Mouse (Mus musculus) Patski (cell line): ENCODE measurements around the gene Fam193b. TPM values are rescaled to one million over a fixed set of nuclear protein-coding genes. Genes with fewer than 3 reads are reported as not detected.

Source experiments
- ATAC-seq: fragments of 100-300 bp; one replicate; pipeline ENCODE4 v1.8.0; 2021
- CTCF ChIA-PET: fragments of 350-600 bp; sonication (Branson Sonifier 250); formaldehyde crosslinking; loops from one replicate; lab custom pipeline; 2022; ENCODE audit warnings: inconsistent platforms; lab: Charles Lee
- POLR2A ChIA-PET: fragments of 350-600 bp; sonication (Branson Sonifier 250); formaldehyde crosslinking; loops from one replicate; lab custom pipeline; 2022; ENCODE audit warnings: antibody characterized with exemption, inconsistent platforms; lab: Charles Lee
- DNase-seq: peaks from one replicate; pipeline ENCODE4 v3.0.0-alpha.2; 2011; ENCODE audit warnings: low read depth, low spot score
- H3K27me3 ChIP-seq: fragments of 371-371 bp; one replicate; pipeline ENCODE4 v1.5.1; 2021
- CTCF ChIP-seq: fragments of 100-300 bp; IDR thresholded peaks from one replicate; pipeline ENCODE4 v1.5.1; 2021
- in situ Hi-C: fragments of 300-500 bp; cut with MboI; formaldehyde crosslinking; loops from 3 replicates; pipeline ENCODE4 v1.11.1; 2018; ENCODE audit warnings: low pct_unique_long_range_greater_than_20kb, mixed read lengths
- polyA plus RNA-seq: library from polyadenylated mRNA; unstranded; gene quantifications from one replicate; pipeline ENCODE4 v1.2.3, GENCODE M21; 2021

Fam193b gene
- polyA plus RNA-seq, 1 experiment from 2014 or later: 66.5 TPM

DNA sequence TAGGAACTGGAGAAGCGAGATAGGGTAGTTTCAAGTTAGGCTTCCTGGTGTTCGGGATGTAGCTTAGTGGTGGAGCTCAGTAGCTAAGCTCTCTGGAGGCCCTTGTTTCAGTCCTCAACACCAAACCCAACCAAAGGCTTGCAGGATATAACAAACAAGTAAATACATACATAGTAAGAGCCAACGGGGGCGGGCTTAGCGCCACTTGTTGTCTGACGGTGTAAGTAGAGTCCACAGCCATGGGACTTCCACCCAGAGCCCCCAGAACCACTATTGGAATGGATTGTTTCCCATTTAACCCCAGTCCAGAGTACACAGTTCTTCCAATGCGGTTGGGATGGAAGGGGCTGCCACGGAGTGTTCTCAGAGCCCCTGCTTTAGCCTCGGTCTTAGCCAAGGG is 57.1 kb downstream of the Fam193b start:
- POLR2A ChIA-PET: interaction anchor here (1.1 to 2.1 kb wide), 2 partner anchors 42 to 184 kb away, joined by 5 to 7 read pairs; partner anchors contain the start of gene Mxd3
- ATAC-seq: no peak

DNA sequence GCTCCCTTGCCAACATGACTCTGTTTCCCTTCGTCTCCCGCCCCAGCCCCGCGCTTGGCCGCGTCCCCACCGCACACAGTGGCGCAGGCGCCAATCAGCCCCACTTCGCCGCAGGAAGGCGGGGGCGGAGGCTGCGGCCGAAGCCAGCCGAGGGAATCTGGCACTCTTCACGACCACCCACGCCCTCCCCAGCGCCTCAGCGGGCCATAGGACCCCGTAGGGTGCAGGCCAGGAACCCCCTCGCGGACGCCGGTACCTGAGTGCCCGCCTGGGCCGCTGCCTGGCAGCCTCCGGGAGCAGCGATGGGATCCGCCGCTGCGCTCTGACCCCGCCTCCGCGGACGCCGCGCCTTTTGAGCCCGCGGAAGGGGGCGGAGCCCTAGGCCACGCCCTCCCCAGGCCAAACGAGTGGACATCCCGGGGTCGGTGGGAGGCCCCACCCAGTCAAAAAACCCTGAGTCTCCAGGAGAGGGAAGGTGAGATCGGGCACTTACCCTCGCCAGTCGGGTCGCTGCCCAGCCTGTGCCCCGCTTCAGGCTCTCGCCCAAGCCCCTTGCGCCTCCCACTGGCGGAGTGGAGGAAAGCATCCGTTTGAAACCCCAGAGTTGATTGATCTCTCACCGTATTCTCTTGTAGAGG is 57.7 kb downstream of the Fam193b start, which contains the start of gene Pdlim7:
TSS of gene Pdlim7 (minus strand) at position 566 of the 638 bp plus-strand sequence.
- in situ Hi-C loops: loop anchor here (5.0 kb wide), 1 partner anchor 36 kb away; no protein-coding TSS in a partner anchor
- ChIA-PET POLR2A (interaction anchor here (1.3 to 2.1 kb wide), 2 partner anchors 30 to 42 kb away, joined by 6 to 7 read pairs; no protein-coding TSS in a partner anchor), CTCF (interaction anchor here (0.7 to 2.5 kb wide), 10 partner anchors 10 to 108 kb away, joined by 3 to 14 read pairs (median 3); partner anchors contain the start of gene Dok3)
- ATAC-seq: peak; percentile 69
- TF ChIP-seq CTCF: no peak
- H3K27me3 ChIP-seq: peaks cover 3% of the 10 kb centered on the region
- peak; percentile 86 for DNase-seq

More for the DNA sequence above, 57.1 kb downstream of the Fam193b start:
- DNase-seq: no peak
- CTCF ChIA-PET: interaction anchor here (0.6 to 2.5 kb wide), 11 partner anchors 9 to 109 kb away, joined by 3 to 14 read pairs (median 3); partner anchors contain the start of gene Dok3
- peaks cover 3% of the 10 kb centered on the region for H3K27me3 ChIP-seq
- no peak for TF ChIP-seq CTCF
- in situ Hi-C loops: loop anchor here (5.0 kb wide), 1 partner anchor 37 kb away; no protein-coding TSS in a partner anchor

DNA sequence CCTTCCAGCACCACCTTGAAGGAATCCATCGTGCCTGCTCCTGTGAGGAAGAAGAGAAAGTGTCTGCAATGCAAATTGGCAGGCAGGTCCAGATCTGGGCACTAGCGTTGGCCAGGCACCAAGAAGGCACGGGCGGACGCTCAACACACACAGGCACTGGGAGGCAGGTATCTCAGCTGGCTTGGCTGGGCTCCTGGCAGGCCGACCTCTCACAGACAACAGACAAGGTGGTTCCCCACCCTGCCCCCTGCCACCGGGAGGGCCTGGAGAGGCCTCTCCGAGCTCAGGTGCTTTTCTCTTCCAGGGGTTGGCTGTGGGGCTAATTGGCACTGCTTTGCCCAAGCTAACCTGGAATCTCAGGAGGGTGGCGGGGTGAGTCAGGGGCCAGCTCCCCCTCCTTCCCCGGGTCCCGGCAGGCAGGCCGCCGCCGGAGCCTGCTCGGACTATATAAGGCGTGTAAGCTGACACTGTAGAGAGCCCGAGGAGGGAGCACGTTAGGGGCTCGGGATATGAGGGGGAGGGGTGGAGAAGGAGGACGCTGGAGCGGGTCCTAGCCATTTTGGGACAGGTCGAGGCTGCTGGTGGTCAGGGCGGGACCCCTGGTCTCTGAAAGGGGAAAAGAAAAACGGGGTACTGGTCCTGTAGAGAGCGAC is 58.4 kb downstream of the Fam193b start:
- ChIA-PET CTCF (interaction anchor here (1.3 kb wide), 1 partner anchor 20 kb away, joined by 3 read pairs; no protein-coding TSS in a partner anchor), POLR2A (interaction anchor here (1.0 to 2.1 kb wide), 5 partner anchors 15 to 41 kb away, joined by 3 to 7 read pairs (median 6); no protein-coding TSS in a partner anchor)
- ATAC-seq (peak; percentile 17), DNase-seq (peak; percentile 30)
- in situ Hi-C loops: loop anchor here (5.0 kb wide), 1 partner anchor 35 kb away; no protein-coding TSS in a partner anchor
- no peak for TF ChIP-seq CTCF
- peaks cover 3% of the 10 kb centered on the region for H3K27me3 ChIP-seq

DNA sequence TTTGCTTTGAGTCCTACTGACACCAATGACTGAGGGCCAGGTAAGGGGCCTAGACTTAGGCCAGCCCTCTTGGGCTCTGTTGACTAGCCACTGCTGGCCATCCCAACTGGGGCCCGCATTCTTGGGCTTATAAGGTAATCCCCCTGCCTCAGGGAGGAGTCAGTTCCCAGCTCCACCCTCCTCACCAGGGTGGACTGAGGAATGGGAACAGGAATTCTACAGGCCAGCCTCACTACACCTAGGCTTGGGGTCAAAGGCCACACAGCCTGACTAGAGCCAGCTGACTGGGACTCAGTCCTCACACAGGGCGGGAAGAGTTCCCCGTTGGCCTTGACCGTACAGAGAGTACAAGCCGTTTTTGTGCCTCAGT is 59.4 kb downstream of the Fam193b start:
- in situ Hi-C loops: loop anchor here (5.0 kb wide), 1 partner anchor 34 kb away; no protein-coding TSS in a partner anchor
- H3K27me3 ChIP-seq: peaks cover 3% of the 10 kb centered on the region
- peak; percentile 20 for ATAC-seq
- POLR2A ChIA-PET: interaction anchor here (0.6 to 2.0 kb wide), 4 partner anchors 9 to 34 kb away, joined by 3 to 6 read pairs (median 4); no protein-coding TSS in a partner anchor
- no peak for TF ChIP-seq CTCF
- CTCF ChIA-PET: interaction anchor here (1.1 to 1.3 kb wide), 2 partner anchors 19 to 22 kb away, joined by 3 read pairs; no protein-coding TSS in a partner anchor
- DNase-seq: no peak

DNA sequence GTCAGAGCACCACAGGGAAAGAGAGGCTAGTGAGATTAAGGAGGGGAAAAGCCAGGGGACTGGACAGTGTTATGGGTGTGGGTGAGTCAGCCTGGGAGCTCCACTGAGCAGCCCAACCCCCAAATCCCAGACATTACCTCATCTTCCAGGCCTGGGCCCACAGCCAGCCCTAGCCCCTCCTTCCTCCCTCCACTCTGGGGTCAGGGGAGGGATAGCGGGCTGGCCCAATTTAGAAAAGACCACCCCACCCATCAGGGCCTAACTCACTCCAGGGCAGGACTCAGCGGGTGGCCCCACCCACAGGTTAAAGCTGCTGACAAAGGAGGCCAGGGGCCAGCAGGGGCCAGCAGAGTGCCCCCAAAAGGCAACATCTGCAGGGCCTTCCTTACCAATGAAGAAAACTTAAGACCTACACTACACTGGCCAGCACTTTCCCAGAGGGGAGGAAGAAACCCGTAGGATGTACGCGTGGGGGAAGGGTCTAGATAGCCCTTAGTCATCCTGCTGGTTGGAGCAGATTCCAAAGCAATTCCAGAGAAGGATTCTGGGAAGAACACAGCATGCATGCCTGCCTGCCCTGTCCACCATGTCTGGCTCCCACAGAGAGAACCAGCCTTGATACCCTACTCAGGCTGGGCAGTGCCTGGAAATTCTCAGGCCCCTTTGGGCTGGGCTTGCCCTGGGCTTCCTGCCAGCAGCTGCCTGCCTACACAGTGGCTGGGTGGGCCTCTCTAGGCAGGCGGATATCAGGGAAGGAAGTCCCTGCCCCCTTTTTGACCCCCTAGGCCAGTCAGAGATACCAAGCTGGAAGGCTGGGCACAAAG is 60.0 kb downstream of the Fam193b start:
- in situ Hi-C loops: loop anchor here (5.0 kb wide), 1 partner anchor 34 kb away; no protein-coding TSS in a partner anchor
- DNase-seq (peak; percentile 96), ATAC-seq (peak; percentile 55)
- CTCF ChIA-PET: interaction anchor here (1.1 to 1.3 kb wide), 2 partner anchors 18 to 23 kb away, joined by 3 read pairs; no protein-coding TSS in a partner anchor
- peaks cover 3% of the 10 kb centered on the region for H3K27me3 ChIP-seq
- no peak for TF ChIP-seq CTCF
- POLR2A ChIA-PET: interaction anchor here (0.5 to 2.0 kb wide), 5 partner anchors 8 to 33 kb away, joined by 3 to 6 read pairs (median 3); no protein-coding TSS in a partner anchor

DNA sequence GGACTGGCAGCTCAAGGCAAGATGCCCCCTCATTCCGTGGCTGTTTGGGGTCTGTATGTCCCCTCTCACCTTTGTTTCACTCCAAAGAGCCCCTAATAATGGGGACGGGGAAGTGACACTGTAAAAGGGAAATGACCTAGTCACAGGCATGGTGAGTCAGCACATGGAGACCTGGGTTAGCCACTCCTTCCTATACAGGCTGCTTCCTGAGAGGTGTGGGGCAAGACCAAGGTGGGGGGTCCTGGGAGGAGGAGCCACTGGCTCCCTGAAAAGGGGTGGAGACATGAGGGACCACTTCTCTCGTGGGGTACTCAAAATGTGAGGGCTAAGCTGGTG is 60.6 kb downstream of the Fam193b start:
- ChIA-PET POLR2A (interaction anchor here (0.5 kb wide), 1 partner anchor 15 kb away, joined by 3 read pairs; no protein-coding TSS in a partner anchor), CTCF (no interaction called here)
- DNase-seq: no peak
- TF ChIP-seq CTCF: no peak
- in situ Hi-C loops: loop anchor here (5.0 kb wide), 1 partner anchor 33 kb away; no protein-coding TSS in a partner anchor
- ATAC-seq: peak; percentile 26
- no peaks in the 10 kb centered on the region for H3K27me3 ChIP-seq

DNA sequence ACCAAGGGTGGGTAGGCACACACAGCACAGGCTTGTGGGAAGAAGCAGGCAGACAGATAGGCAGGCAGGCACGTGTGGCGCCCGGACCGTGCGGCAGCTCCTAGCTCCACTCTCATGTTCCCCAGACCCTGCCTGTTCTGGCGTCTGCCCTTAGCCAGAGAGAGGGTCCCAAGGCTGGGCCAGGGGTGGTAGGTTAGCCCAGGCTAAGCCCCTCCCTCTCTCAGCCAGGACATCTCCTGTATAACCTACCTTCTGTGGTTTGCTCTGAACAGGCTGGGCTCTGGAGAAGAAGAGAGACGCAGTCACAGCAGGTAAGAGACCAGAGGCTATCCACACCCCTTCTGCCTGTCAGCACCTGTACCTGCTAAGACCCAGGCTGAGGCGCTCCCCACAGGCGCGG is 62.4 kb downstream of the Fam193b start:
- DNase-seq (no peak), ATAC-seq (no peak)
- ChIA-PET POLR2A (interaction anchor here (0.9 to 1.1 kb wide), 2 partner anchors 9 to 20 kb away, joined by 4 to 5 read pairs; no protein-coding TSS in a partner anchor), CTCF (interaction anchor here (1.3 kb wide), 1 partner anchor 103 kb away, joined by 3 read pairs; no protein-coding TSS in a partner anchor)
- in situ Hi-C loops: no loop called here
- TF ChIP-seq CTCF: no peak
- H3K27me3 ChIP-seq: no peaks in the 10 kb centered on the region

DNA sequence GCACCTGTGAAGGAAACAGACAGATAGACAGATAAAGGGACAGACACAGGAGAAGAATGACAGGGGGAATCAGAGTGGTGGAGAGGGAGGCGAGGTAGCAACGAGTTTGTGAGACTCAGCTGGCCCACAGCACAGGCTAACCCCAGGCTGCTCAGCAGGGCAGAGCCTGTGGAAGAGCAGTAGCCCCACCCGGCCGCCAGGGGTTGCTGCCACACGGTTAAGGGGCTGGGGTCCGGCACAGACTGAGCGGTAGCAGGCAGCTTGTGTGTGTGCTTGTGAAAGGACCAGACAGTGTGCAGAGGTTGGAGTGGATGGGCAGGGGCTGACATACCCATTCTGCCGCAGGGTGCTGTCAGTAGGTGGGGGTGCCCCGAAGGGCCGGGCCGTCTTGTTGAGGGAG is 63.0 kb downstream of the Fam193b start:
- ATAC-seq (no peak), DNase-seq (no peak)
- CTCF ChIA-PET: no interaction called here
- TF ChIP-seq CTCF: no peak
- H3K27me3 ChIP-seq: no peaks in the 10 kb centered on the region
- in situ Hi-C loops: no loop called here
- POLR2A ChIA-PET: interaction anchor here (1.1 kb wide), 1 partner anchor 9 kb away, joined by 4 read pairs; no protein-coding TSS in a partner anchor

DNA sequence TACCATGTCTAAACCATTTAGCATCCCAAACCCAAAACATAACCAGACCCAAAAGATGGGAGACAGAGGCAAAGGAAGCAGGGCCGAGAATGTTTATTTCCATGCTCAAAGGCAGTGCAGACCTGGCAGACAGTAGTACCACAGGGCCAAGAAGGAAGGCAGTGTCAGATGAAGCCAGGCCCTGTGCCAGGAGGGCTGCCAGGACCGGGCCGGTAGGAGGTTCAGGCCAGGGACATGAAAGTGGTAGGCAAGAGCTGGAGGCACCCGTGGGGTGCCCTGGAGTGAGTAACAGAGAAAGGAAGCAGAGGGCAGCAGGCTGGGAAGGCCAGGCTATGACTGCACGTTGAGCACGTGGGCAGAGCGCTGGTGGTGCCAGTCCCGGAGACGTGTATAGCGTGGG is 64.2 kb downstream of the Fam193b start:
- ChIA-PET POLR2A (interaction anchor here (0.6 to 1.3 kb wide), 2 partner anchors 11 to 240 kb away, joined by 4 read pairs; no protein-coding TSS in a partner anchor), CTCF (interaction anchor here (1.3 kb wide), 1 partner anchor 15 kb away, joined by 3 read pairs; no protein-coding TSS in a partner anchor)
- no peaks in the 10 kb centered on the region for H3K27me3 ChIP-seq
- ATAC-seq (no peak), DNase-seq (no peak)
- in situ Hi-C loops: no loop called here
- TF ChIP-seq CTCF: no peak
